Mouse (Mus musculus) kidney, adult 2 months (tissue): Measurements from ENCODE around the gene I0C0044D17Rik.

Experiments
- CTCF ChIP-seq: fragments of 200-500 bp; conservative IDR thresholded peaks from 2 replicates; pipeline ENCODE4 v1.5.1; 2011; ENCODE audit warnings: low read depth, mild to moderate bottlenecking, control low read depth, low read length, moderate library complexity, mixed read lengths; ENCODE audit not compliant: insufficient read depth, insufficient read length
- POLR2A ChIP-seq: fragments of 200-500 bp; IDR thresholded peaks from one replicate; pipeline ENCODE4 v1.6.1; 2011; ENCODE audit warnings: low read depth, low read length, control low read depth

DNA sequence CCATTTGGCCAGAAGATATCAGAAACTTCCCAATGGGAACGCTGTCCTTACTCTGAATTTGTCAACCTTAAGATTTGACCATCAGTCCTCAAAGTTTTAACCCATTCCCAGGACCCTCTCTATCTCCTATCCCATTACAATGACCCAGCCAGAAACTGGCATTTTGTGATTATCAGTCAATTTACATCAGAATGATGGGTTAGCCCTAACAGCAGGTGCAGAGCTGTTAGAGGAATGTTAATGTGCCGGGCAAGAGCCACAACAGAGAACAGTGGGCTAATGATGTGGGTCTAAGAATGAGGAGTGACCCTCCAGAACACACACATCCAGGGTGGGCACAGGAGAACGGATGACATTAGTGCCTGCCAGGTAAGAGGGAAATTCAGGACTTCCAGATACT is 37.4 kb downstream of the I0C0044D17Rik start:
- no peak for TF ChIP-seq POLR2A
- TF ChIP-seq CTCF: no peak
